Mouse (Mus musculus): ENCODE measurements around the gene Fam189a1. TPM values are rescaled to one million over a fixed set of nuclear protein-coding genes. Genes with fewer than 3 reads are reported as not detected.

Gene Fam189a1
- total RNA-seq, 4 experiments from 2014 or later: 48.6 to 70.5 (median 61.7) TPM

DNA sequence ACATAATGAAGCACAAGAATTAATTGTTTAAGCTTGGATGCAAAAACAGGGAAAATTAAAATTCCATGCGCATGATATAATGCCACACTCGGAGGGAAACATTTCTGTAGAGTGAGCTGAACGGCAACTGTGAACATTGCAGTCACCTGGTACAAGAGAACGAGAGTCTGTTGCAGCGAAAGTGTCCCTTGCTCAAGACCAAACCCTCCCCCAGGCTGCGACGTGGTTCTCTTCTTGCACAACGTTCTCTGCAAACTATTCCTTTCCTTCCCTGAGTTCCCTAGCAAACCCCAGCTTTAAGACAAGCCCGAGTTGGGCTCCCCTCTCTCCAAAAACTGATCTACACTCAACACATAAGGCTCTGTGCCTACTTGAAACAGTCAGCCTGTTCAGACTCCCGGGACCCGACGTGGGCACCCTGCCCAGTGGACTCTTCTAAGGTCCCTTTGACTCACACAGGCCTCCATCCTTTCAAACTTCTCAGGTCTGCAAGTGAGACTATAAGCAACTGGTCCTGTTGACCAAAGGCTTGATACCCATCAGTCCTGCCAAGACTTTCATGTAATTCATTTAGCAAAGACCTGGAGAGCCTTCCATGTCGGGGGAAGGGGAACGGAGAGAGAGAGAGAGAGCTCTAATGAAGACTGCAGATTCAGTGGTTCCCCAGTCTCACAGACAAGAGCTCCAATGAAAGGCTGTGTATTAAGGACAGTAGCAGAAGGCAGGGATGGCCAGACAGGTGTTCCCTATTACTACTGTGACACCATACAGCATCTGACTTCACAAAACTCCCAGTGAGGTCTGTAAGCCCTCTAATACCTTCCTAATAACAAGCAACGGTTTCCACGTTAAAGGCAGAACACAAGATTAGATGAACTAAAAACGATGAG, 51.9 kb downstream of the Fam189a1 start:
- no peak for DNase-seq (ENCODE audit: low spot score in 2 of 2)

DNA sequence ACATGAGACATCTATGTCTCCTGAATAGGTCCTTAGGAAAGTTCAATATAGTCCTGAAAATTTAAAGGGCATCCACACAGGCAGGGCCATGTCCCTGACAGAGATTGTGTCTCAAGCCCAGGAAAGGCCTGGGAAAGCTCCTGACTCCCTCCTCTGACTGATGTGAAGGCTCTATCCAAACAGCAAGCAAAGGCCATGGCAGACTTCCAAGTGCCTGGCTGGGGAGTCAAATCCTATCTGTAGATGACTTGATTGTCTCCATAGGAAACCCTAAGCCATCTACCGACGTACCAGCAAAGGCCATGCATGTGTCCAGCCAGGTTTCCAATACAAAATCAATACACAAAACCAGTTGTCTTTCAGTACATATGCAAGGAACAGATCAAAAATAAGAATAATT, 54.7 kb downstream of the Fam189a1 start:
- no peak for DNase-seq (ENCODE audit: low spot score in 2 of 2)

GRCm38 (mm10) chr7:65097708-65098107, 58.7 kb downstream of the Fam189a1 start:
- no peak for DNase-seq (ENCODE audit: low spot score in 2 of 2)

DNA sequence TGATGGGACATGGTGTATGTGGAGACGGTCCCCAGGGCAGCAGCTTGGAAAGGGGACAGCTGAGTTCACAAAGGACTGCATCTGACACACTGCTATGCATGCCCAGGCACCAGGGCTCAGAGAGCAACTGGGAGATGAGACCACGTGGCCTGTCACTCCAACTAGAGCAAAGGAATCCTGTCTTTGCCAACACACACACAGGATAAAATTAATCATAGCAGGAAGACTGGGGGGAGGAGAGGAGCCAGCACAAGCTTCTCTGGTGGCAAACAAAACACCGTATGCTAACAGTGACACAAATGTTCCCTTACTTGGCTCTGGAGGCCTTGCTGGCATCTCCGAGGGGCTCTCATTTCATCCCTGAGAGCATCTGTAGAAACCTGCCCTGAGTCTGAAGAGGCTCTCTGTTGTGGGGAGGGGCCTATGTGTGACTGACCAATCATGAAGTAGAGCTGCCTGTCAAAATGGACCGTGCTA, 60.7 kb downstream of the Fam189a1 start:
- peak; percentile 51 for DNase-seq (ENCODE audit: low spot score in 2 of 2)

DNA sequence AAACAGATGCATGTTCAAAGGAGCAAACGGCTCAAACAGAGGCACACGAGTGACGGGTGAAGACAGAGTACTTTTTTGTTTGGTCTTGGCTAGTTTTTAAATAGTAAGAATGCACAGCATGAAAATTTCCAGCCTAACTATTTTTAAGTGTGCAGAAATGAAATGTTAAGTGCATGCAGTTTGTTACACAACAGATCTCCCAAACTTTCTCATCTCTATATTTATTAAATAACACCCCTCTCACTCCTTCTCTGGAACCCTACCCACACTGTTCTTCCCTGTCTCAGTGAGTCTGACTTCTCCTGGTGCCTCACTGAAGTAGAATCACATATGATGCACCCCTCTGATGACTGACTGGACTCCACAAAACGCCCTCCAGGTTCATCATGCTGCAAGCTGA, 63.1 kb downstream of the Fam189a1 start:
- DNase-seq (ENCODE audit: low spot score in 2 of 2): no peak

DNA sequence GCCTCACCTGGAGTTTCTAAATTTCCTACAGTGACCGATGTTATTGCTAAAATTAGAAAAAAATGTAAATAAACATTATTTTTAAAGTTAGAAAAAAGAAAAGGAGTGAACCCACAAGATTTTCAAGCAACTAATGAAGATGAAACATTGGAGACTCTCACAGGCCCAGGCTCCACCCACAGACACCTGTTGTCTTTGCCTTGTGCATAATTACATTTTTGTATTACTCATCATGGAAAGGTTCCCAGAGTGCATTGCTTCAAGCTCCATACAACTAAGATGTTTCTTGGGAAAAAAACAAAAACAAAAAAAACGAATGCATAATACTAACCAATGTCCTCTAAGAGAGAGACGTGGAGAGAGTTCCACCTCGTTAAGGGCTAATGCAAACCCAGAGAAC, 64.9 kb downstream of the Fam189a1 start:
- DNase-seq (ENCODE audit: low spot score in 2 of 2): no peak

DNA sequence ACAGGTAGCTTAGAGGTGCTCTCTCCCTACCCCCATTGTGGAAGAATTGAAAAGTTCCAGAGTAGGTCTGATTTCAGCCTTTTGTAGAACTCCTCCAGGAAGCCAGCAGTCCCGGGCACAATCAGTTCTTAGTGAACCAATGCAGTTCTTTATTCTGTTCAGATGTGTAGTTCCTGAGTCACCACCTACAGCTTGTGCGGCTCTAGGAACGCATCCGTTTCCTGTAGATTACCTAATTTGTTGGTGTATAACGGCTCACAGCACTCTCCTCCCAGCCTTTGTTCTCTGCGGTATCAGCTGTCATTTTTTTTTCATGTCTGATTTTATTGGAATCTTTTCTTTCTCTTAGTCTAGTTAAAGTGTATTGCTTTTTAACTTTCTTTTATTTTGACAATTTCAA, 70.4 kb downstream of the Fam189a1 start:
- no peak for DNase-seq (ENCODE audit: low spot score in 2 of 2)

- DNase-seq (ENCODE audit: low spot score in 2 of 2): no peak
Measured at GRCm38 (mm10) chr7:65082778-65083091, 73.6 kb downstream of the Fam189a1 start.

GRCm38 (mm10) chr7:65081979-65082777, 74.2 kb downstream of the Fam189a1 start:
- DNase-seq (ENCODE audit: low spot score in 2 of 2): no peak

DNA sequence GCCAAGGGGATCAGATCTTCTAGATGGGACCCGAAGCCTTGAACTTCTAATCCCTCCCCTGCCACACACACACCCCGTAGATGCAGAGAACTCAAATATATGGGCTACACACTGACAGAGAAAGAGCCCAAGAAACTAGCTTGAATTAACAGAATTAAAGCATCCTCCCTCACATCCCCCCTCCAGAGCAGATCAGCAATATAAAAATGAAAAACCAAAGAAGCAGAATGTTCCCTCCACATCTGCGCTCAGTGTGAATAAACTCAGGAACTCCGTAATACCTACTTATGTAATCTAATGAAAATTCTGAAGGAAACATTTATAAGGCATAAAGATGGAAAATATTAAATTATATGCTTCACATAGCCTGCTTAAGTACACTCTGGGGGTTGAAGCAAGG, 80.2 kb downstream of the Fam189a1 start:
- no peak for DNase-seq (ENCODE audit: low spot score in 2 of 2)

DNA sequence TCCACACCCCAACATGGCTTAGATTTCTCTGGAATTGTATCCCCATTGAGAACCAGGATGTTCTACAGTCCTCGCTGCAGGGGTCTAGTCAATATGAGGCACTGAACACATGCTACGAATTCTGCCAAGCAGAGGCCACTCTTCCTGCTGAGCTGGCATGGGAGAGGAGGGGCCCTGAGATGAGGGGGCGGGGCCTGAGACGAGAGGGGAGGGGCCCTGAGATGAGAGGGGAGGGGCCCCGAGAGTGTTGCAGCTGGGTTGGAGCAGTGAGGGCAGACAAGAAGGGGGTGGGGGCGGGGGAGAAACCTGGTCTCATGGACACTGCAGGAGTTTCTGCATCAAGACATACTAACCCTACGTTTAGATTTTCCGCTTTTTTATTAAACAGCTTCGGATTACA, 82.2 kb downstream of the Fam189a1 start:
- DNase-seq (ENCODE audit: low spot score in 2 of 2): no peak

- peak; percentile 44 to 81 for DNase-seq (ENCODE audit: low spot score in 2 of 2)
Measured at GRCm38 (mm10) chr7:65073555-65073954, 82.8 kb downstream of the Fam189a1 start.

GRCm38 (mm10) chr7:65066211-65066610, 90.2 kb downstream of the Fam189a1 start:
- DNase-seq (ENCODE audit: low spot score in 2 of 2): no peak

- DNase-seq (ENCODE audit: low spot score in 2 of 2): no peak
Measured at GRCm38 (mm10) chr7:65065457-65065856, 90.9 kb downstream of the Fam189a1 start.

- DNase-seq (ENCODE audit: low spot score in 2 of 2): no peak
Measured at GRCm38 (mm10) chr7:65064638-65065037, 91.7 kb downstream of the Fam189a1 start.

DNA sequence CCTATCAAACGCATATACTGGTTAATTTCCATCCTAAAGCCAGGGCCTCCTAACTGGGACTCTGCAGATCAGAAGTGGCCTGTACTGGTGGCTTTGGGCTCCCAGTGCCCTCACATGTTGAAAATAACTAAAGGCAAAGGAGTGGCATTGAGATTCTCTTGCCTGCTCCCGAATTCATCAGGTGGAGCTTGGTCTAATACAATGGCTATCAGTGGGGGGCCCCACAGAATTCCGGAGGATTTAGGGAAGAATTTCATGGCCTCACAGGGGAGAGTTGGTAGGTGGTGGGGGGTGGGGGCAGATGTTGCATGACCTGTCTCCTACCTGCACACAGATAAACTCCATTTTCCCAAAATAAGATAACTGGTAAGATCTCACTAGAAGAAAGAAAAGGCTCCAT, 92.3 kb downstream of the Fam189a1 start:
- no peak for DNase-seq (ENCODE audit: low spot score in 2 of 2)

GRCm38 (mm10) chr7:65060163-65060799, 96.1 kb downstream of the Fam189a1 start:
- DNase-seq (ENCODE audit: low spot score in 2 of 2): no peak

GRCm38 (mm10) chr7:65056864-65057263, 99.5 kb downstream of the Fam189a1 start:
- no peak for DNase-seq (ENCODE audit: low spot score in 2 of 2)

DNA sequence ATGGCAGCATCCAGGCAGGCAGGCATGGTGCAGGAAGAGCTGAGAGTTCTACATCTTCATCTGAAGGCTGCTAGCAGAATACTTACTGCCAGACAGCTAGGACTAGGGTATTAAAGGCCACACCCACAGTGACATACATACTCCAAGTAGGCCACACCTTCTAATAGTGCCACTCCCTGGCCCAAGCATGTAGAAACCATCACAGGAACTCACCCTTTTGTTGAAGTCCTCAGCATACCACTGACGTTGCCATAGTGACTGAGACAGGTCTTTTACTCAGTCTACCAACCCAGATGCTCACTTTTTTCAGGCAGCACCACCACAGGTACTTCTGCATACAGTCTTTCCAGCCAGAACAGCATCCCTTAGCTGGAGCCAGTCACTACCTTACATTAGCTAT, 104.4 kb downstream of the Fam189a1 start:
- no peak for DNase-seq (ENCODE audit: low spot score in 2 of 2)

GRCm38 (mm10) chr7:65049236-65049954, 107.0 kb downstream of the Fam189a1 start:
- DNase-seq (ENCODE audit: low spot score in 2 of 2): no peak

GRCm38 (mm10) chr7:65047700-65048099, 108.7 kb downstream of the Fam189a1 start:
- no peak for DNase-seq (ENCODE audit: low spot score in 2 of 2)
